Mouse (Mus musculus) liver, embryonic 14.5 days (tissue): ENCODE data around the gene Chaf1b.

ENCODE experiments used
- CTCF ChIP-seq: IDR thresholded peaks from 2 replicates; pipeline ENCODE4 v1.5.1; 2016; ENCODE audit warnings: antibody characterized with exemption, low read depth, control low read depth
- EP300 ChIP-seq: IDR thresholded peaks from 2 replicates; pipeline ENCODE4 v1.6.1; 2016; ENCODE audit warnings: antibody characterized with exemption, low read depth

DNA sequence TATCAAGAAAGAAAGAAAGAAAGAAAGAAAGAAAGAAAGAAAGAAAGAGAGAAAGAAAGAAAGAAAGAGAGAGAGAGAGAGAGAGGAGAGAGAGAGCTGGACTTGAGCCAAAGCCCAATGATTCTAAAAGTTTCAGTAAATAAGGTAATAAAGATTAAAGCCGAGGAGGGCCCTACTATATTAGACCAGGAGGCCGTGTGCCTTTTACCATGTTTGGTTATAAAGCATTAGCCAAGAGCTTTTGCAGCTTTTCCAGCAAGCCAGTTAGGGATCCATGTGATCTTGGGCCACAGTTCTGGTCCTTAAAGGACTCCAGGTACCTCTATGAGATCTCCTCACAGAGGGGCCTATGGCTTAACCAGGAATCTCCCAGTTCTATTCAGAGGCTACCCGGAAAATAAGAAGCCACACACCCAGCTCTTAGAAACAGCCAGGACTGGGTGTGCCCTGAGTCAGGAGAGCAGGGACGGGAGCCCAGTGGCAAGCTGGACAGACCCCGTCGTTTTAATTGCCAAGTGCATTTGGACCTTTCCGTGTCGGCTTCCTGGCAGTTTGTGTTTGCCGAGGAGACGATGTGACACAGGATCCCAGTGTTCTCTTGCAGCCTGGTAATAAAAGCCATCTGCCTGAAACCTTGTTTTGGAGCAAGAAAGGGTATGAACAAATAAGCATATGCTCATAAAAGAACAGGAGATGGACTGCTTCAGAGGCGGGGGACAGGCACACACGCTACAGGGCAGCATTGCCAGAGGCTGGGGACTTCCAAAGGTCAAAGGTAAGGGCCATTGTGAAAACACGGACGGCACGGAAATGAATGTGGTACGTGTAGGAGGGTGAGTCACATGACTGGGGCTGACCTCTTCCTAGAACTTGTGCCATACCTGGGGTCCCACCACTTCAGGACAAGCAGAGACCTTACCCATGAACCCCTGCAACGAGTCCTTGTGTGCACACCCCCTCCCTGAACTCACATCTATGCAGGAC lies 48.8 kb downstream of the Chaf1b start:
- no peak for TF ChIP-seq CTCF
- no peak for TF ChIP-seq EP300
